Mouse (Mus musculus) embryonic fibroblast, embryonic 13.5 days (primary cell): ENCODE measurements at regions not wholly inside any gene's neighbourhood (a gene's known extent, or its start where the extent isn't known, plus 50 kb on each side); places are given as distances from the start of the nearest gene placed in this dataset.

Source experiments
- CTCF ChIP-seq: IDR thresholded peaks from 2 replicates; pipeline ENCODE4 v1.5.1; 2011; ENCODE audit warnings: mild to moderate bottlenecking, control low read depth, low read length, moderate library complexity, borderline replicate concordance; ENCODE audit not compliant: insufficient read depth
- POLR2A ChIP-seq: IDR thresholded peaks from 2 replicates; pipeline ENCODE4 v1.6.1; 2011; ENCODE audit warnings: low read depth, mild to moderate bottlenecking, control low read depth, low read length, moderate library complexity

DNA sequence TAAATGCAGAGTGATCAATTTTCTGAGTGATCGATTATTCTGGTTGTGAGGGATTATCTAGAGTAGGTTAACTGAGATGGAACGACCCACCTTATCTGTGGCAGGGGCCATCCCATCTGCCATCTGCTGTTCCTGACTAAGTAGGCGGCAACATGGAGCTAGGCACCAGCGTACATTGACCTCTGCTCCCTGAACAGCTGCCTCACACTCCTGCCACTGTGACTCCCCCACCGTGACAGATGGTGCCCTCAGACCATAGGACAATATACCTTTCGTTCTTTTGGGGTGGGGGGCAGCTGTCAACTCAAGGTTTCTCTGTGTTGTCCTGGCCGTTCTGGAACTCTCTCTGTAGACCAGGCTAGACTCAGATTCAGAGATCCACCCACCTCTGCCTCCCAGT lies 262.7 kb downstream of the Prex1 start:
- TF ChIP-seq CTCF, result no peak
- TF ChIP-seq POLR2A, result no peak
